Mouse (Mus musculus): ENCODE measurements around the gene Lrrc36.

Gene Lrrc36

GRCm38 (mm10) chr8:105413391-105413790 is at the start of gene Lrrc36, which contains the start of gene Kctd19:
TSS of gene Lrrc36 (plus strand) at chr8:105413571.
TSS of gene Kctd19 (minus strand) at chr8:105413502.
- DNase-seq (ENCODE audit: low read depth) = no peak

- peak; percentile 51 for DNase-seq (ENCODE audit: low read depth)
Measured at GRCm38 (mm10) chr8:105367107-105367506, 46.3 kb upstream of the Lrrc36 start.

GRCm38 (mm10) chr8:105372473-105372872 is 40.9 kb upstream of the Lrrc36 start:
- DNase-seq (ENCODE audit: low read depth) = peak; percentile 75

- peak; percentile 83 for DNase-seq (ENCODE audit: low read depth)
Measured at GRCm38 (mm10) chr8:105373032-105373431, 40.3 kb upstream of the Lrrc36 start, which contains the start of gene Plekhg4. TSS of gene Plekhg4 (plus strand) at chr8:105373274.

GRCm38 (mm10) chr8:105374513-105374966 is 38.8 kb upstream of the Lrrc36 start:
- no peak for DNase-seq (ENCODE audit: low read depth)

- peak; percentile 30 for DNase-seq (ENCODE audit: low read depth)
Measured at GRCm38 (mm10) chr8:105378673-105379072, 34.7 kb upstream of the Lrrc36 start.

- DNase-seq (ENCODE audit: low read depth) = no peak
Measured at GRCm38 (mm10) chr8:105380308-105380707, 33.1 kb upstream of the Lrrc36 start.

GRCm38 (mm10) chr8:105384070-105384469 is 29.3 kb upstream of the Lrrc36 start:
- DNase-seq (ENCODE audit: low read depth) = no peak

- peak; percentile 70 for DNase-seq (ENCODE audit: low read depth)
Measured at GRCm38 (mm10) chr8:105387151-105387550, 26.2 kb upstream of the Lrrc36 start.

GRCm38 (mm10) chr8:105389096-105389495 is 24.3 kb upstream of the Lrrc36 start:
- DNase-seq (ENCODE audit: low read depth) = no peak

GRCm38 (mm10) chr8:105393089-105393787 is 20.1 kb upstream of the Lrrc36 start:
- DNase-seq (ENCODE audit: low read depth) = no peak

GRCm38 (mm10) chr8:105393915-105394314 is 19.5 kb upstream of the Lrrc36 start:
- DNase-seq (ENCODE audit: low read depth) = peak; percentile 20

GRCm38 (mm10) chr8:105397747-105398146 is 15.6 kb upstream of the Lrrc36 start:
- peak; percentile 80 for DNase-seq (ENCODE audit: low read depth)

- DNase-seq (ENCODE audit: low read depth) = no peak
Measured at GRCm38 (mm10) chr8:105400016-105400415, 13.4 kb upstream of the Lrrc36 start.

GRCm38 (mm10) chr8:105403467-105403866 is 9.9 kb upstream of the Lrrc36 start:
- no peak for DNase-seq (ENCODE audit: low read depth)

GRCm38 (mm10) chr8:105404496-105404895 is 8.9 kb upstream of the Lrrc36 start:
- DNase-seq (ENCODE audit: low read depth) = no peak

- DNase-seq (ENCODE audit: low read depth) = no peak
Measured at GRCm38 (mm10) chr8:105406416-105406815, 7.0 kb upstream of the Lrrc36 start.

GRCm38 (mm10) chr8:105408331-105408730 is 5.0 kb upstream of the Lrrc36 start:
- peak; percentile 66 for DNase-seq (ENCODE audit: low read depth)

- DNase-seq (ENCODE audit: low read depth) = no peak
Measured at GRCm38 (mm10) chr8:105409947-105410346, 3.4 kb upstream of the Lrrc36 start.

GRCm38 (mm10) chr8:105418992-105419391 is 5.6 kb downstream of the Lrrc36 start:
- DNase-seq (ENCODE audit: low read depth) = peak; percentile 23

GRCm38 (mm10) chr8:105419800-105420199 is 6.4 kb downstream of the Lrrc36 start:
- DNase-seq (ENCODE audit: low read depth) = no peak

GRCm38 (mm10) chr8:105422006-105422405 is 8.6 kb downstream of the Lrrc36 start:
- no peak for DNase-seq (ENCODE audit: low read depth)

- DNase-seq (ENCODE audit: low read depth) = no peak
Measured at GRCm38 (mm10) chr8:105426878-105427277, 13.5 kb downstream of the Lrrc36 start.
